Mouse (Mus musculus) E14TG2a.4 (cell line): ENCODE measurements around the gene Gadd45gip1.

ENCODE experiments used
- CTCF ChIP-seq: conservative IDR thresholded peaks from 2 replicates; pipeline ENCODE4 v1.5.1; 2014; ENCODE audit warnings: low read length
- NANOG ChIP-seq: IDR thresholded peaks from 2 replicates; pipeline ENCODE4 v1.6.1; 2014; ENCODE audit warnings: borderline replicate concordance, low read length, mixed read lengths
- POU5F1 ChIP-seq: IDR thresholded peaks from 2 replicates; pipeline ENCODE4 v1.6.1; 2014; ENCODE audit warnings: low read length, borderline replicate concordance

DNA sequence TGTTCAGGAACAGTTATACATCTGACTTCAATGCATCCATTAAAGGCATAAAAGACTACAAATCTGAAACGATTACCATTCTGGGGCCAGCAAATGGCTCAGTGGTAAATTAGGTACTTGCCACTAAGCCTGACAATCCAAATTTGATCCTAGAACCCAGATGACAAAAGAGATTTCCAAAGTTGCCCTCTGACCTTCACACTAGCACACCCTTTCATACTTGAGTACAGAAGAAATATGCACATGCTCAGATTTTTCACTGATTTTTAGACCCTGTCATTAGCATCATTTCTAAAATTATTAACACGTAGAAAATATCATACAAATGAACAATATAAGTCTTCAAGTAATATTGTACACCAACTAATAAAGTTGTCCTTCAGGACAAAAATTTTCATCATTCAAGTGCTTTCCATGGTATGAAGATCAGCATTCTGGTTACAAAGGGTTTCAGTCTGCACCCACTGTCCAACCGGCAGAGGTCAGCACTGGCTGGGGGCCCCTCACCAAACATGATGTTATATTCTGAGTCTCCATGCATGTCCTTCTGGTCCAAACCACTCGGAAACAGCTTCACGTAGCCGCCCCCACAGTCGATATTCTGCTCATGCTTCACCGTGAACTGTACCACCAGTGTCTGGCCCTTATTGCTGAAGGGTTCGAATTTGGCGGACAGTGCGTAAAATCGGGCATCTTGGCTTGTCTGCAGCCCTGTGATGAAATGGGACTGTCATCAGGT is 14.2 kb downstream of the Gadd45gip1 start:
- TF ChIP-seq CTCF = no peak
- TF ChIP-seq NANOG = no peak
- TF ChIP-seq POU5F1 = no peak
